Mouse (Mus musculus): ENCODE data around the gene Kcnk3.

GRCm38 (mm10) chr5:30577251-30577650 is 10.7 kb upstream of the Kcnk3 start:
- TF ChIP-seq GATA1 (IDR thresholded peaks at IDR 0.05; ENCODE audit: low read length) (no peak), TAL1 (IDR thresholded peaks at IDR 0.05; ENCODE audit: low read length) (no peak)
